Mouse (Mus musculus) right cerebral cortex, adult 18-20 months (tissue): Measurements from ENCODE around the gene Dus2.
"Not testable (repeated sequence)": the region's sequence is repeated elsewhere in the genome, so short reads cannot be mapped to it uniquely, and the experiment has no call there.

ENCODE experiments used
- DNase-seq: peaks from one replicate; pipeline ENCODE4 v3.0.0; 2022; ENCODE audit warnings: mixed read lengths

Dus2 gene

GRCm38 (mm10) chr8:105990856-105991387, at the start of gene Dus2:
Gene Dus2, plus strand, starts transcription at chr8:105991337.
- DNase-seq = peak; percentile 65

GRCm38 (mm10) chr8:105942026-105942425, 49.1 kb upstream of the Dus2 start:
- no peak for DNase-seq

- DNase-seq = no peak
Observed at GRCm38 (mm10) chr8:105942542-105942941, 48.6 kb upstream of the Dus2 start.

- DNase-seq = peak; percentile 56
Observed at GRCm38 (mm10) chr8:105943321-105943739, 47.8 kb upstream of the Dus2 start, which contains the start of gene Lcat. Gene Lcat, minus strand, starts transcription at chr8:105943382.

- DNase-seq = peak; percentile 67
Observed at GRCm38 (mm10) chr8:105949350-105949749, 41.8 kb upstream of the Dus2 start.

- peak; percentile 54 for DNase-seq
Observed at GRCm38 (mm10) chr8:105951057-105951659, 40.0 kb upstream of the Dus2 start.

- DNase-seq = no peak
Observed at GRCm38 (mm10) chr8:105956556-105956955, 34.6 kb upstream of the Dus2 start.

- no peak for DNase-seq
Observed at GRCm38 (mm10) chr8:105957813-105958212, 33.3 kb upstream of the Dus2 start.

- DNase-seq = no peak
Observed at GRCm38 (mm10) chr8:105959350-105959749, 31.8 kb upstream of the Dus2 start.

GRCm38 (mm10) chr8:105961101-105961500, 30.0 kb upstream of the Dus2 start:
- DNase-seq = no peak

- no peak for DNase-seq
Observed at GRCm38 (mm10) chr8:105961536-105961935, 29.6 kb upstream of the Dus2 start.

GRCm38 (mm10) chr8:105964506-105965265, 26.5 kb upstream of the Dus2 start:
- no peak for DNase-seq

GRCm38 (mm10) chr8:105965266-105965904, 25.8 kb upstream of the Dus2 start:
- no peak for DNase-seq

GRCm38 (mm10) chr8:105965905-105966341, 25.2 kb upstream of the Dus2 start, which contains the start of gene Slc12a4:
Gene Slc12a4, minus strand, starts transcription at chr8:105966097.
- DNase-seq = peak; percentile 28

- DNase-seq = no peak
Observed at GRCm38 (mm10) chr8:105966692-105967311, 24.3 kb upstream of the Dus2 start.

- DNase-seq = no peak
Observed at GRCm38 (mm10) chr8:105969367-105969766, 21.8 kb upstream of the Dus2 start.

GRCm38 (mm10) chr8:105971019-105971720, 20.0 kb upstream of the Dus2 start:
- DNase-seq = no peak

- DNase-seq = no peak
Observed at GRCm38 (mm10) chr8:105975363-105975762, 15.8 kb upstream of the Dus2 start.

- DNase-seq = no peak
Observed at GRCm38 (mm10) chr8:105979325-105979724, 11.8 kb upstream of the Dus2 start, which contains the start of gene Dpep3. Gene Dpep3, minus strand, starts transcription at chr8:105979429.

GRCm38 (mm10) chr8:105981146-105981545, 10.0 kb upstream of the Dus2 start:
- DNase-seq = no peak

- DNase-seq = not testable (repeated sequence)
Observed at GRCm38 (mm10) chr8:105983406-105983805, 7.7 kb upstream of the Dus2 start.

- no peak for DNase-seq
Observed at GRCm38 (mm10) chr8:105988546-105988945, 2.6 kb upstream of the Dus2 start.
